Mouse (Mus musculus) myocyte (in vitro differentiated cells): ENCODE data around the gene Fto.

Experiments used
- CEBPB ChIP-seq: IDR thresholded peaks from 2 replicates; pipeline ENCODE4 v1.6.1; 2011; ENCODE audit warnings: mild to moderate bottlenecking, moderate library complexity; ENCODE audit not compliant: poor library complexity, insufficient read depth, severe bottlenecking
- MAX ChIP-seq: IDR thresholded peaks from one replicate; pipeline ENCODE4 v1.6.1; 2011; ENCODE audit warnings: low read depth, mild to moderate bottlenecking, control low read depth
- POLR2A ChIP-seq: IDR thresholded peaks from one replicate; pipeline ENCODE4 v1.6.1; 2011; ENCODE audit warnings: low read depth, mild to moderate bottlenecking, control low read depth, moderate library complexity; ENCODE audit not compliant: insufficient read length
- POLR2AphosphoS2 ChIP-seq: IDR thresholded peaks from one replicate; pipeline ENCODE4 v1.6.1; 2011; ENCODE audit warnings: low read depth, control low read depth; ENCODE audit not compliant: insufficient read length
- USF1 ChIP-seq: IDR thresholded peaks from one replicate; pipeline ENCODE4 v1.6.1; 2011; ENCODE audit warnings: low read depth, mild to moderate bottlenecking, control low read depth, moderate library complexity

DNA sequence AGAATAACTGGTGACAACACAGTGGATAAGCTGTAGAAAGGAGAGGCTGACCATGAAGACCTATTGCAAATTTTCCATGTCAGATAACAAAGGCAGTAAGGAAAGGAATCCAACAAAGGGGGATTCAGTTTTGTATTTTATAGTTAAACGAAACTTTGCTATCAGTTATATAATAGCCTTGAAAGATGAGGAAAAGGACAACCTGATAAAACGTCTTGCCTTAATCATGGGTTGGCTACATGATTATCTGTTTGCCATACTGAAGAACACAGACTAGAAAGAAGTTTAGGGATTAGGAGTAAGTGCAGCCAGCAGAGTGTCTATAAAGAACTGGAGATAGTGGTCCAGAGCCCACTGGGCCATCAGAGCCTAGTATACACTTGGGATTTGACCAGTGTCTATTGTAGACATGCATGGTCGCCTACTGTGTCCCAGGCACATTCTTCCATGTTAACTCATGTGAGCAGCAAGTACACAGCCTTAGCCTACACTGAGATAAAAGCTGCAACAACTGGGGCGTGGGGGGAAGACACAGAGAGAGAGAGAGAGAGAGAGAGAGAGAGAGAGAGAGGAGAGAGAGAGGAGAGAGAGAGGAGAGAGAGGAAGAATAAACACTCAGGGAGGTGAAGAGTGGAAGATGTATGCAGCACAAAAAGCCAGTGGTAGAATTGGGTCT is 192.8 kb downstream of the Fto start:
- TF ChIP-seq CEBPB (no peak), USF1 (no peak), POLR2A (no peak), POLR2AphosphoS2 (no peak), MAX (no peak)
